Mouse (Mus musculus): Measurements from ENCODE around the gene Mrps12.
A peak's percentile ranks its signal among the peaks of the same experiment; 100 is the strongest.
"Not testable (repeated sequence)": the region's sequence is repeated elsewhere in the genome, so short reads cannot be mapped to it uniquely, and the experiment has no call there.

Mrps12 gene

DNA sequence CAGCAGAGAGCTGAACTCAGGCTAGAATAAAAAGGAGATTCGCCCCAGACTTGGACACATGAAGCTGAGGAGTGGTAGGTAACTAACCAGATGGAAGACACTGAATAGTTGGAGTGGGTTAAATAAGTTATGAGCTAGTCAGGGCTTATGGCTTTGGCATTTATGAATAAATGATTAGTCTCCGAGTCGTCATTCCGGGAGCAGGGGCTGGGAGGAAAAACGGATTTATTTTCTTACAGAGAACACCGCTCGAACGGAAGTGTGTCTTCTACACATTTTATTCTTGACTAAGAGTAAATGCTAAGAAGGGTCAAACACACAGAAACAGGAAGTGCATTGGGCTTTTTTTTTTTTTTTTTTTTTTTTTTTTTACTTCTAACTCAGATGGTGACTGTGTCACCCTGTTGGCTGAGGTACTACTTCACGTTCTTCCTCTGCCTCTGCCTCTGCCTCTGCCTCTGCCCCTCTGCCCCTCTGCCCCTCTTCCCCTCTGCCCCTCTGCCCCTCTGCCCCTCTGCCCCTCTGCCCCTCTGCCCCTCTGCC, 38.9 kb downstream of the Mrps12 start:
- no peak for DNase-seq

DNA sequence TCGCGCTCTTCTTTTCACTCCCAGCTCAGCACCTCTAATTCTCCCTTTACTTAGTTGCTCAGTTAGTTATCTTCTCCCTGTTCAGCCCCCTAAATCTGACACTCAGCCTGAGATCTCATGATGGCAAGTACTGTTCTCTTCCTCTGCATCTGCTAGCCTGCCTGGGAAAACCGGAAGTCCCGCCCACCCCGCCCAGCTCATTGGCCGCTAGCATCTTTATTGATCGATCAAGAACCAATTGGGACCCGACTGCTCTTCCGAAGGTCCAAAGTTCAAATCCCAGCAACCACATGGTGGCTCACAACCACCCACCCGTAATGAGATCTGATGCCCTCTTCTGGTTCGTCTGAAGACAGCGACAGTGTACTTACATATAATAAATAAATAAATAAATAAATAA, 40.3 kb downstream of the Mrps12 start:
- not testable (repeated sequence) for DNase-seq

DNA sequence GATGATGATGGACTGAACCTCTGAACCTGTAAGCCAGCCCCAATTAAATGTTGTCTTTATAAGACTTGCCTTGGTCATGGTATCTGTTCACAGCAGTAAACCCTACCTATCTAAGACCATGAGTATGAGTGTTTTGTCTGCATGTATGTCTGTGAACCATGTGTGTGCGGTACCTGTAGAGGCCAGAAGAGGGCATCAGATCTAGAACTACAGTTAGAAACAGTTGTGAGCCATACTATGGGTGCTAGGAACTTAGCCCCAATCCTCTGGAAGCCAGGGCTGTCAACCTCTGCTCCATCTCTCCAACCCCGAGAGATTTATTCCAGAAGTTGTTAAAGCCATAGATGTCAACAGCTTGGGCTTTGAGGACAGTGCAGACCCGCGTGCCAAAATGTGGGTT, 41.4 kb downstream of the Mrps12 start:
- DNase-seq: no peak

DNA sequence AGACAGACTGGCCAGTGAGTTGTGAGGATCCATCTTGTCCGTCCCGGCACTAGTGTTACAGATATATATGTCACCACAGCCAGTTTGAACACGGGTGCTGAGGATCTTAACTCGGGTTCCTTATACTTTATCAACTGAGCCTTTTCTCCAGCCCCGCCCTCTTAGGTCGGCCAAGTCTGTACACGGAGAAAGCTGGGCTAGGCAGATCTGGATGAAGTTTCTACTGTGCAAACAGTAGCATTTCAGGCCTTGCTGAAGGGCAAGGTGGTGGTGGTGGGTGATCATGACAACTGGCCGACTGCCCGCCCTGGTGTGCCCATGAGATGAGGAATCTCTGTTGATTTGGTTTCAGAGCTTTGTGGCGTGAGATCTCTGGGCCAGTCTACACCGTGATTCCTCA, 44.3 kb downstream of the Mrps12 start:
- no peak for DNase-seq

DNA sequence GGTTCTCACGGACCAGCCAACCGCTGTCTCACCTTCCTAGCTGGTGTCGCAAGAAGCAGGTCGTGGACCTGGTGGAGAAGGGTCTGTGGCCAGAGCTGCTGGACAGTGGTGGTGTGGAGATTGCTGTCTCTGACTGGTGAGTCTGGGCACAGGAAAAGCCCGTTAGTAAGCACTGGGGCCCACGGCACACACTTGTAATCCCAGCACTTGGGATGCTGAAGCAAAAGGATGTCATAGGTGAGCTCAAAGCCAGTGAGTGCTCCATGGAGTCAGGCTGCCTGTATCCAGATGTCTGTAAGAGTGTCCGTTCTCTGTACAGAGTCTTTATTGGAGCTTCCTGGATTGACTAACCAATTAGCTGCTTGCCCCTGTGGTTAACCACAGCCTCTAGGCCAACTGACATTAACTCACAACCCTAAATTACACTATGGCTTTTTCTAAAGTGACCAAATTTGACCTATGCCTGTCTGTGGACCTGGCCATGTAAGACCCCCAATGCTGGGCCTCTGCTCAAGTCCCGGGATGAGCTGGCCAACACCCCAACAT, 46.6 kb downstream of the Mrps12 start:
- no peak for DNase-seq

DNA sequence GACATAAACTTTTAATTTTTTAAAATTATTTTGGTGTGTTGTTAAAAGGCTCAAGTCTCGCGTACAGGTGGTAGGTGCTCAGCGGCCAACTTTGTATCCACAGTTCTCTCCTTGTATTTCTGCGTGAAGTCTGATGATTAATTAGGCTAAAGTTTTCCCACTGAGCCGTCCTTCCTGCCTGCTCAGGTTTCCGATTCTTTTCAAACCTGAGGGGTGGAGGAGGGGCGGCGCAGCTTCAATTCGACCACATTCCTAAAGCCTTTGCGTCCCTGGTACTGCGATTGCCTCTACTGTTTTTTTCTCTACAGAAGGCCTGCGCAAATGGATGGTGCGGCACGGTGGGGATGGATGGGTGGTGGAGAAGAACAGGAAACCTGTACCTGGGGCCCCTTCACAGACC, 47.2 kb downstream of the Mrps12 start:
- DNase-seq: peak in 1 of 2 experiments; percentile 5

DNA sequence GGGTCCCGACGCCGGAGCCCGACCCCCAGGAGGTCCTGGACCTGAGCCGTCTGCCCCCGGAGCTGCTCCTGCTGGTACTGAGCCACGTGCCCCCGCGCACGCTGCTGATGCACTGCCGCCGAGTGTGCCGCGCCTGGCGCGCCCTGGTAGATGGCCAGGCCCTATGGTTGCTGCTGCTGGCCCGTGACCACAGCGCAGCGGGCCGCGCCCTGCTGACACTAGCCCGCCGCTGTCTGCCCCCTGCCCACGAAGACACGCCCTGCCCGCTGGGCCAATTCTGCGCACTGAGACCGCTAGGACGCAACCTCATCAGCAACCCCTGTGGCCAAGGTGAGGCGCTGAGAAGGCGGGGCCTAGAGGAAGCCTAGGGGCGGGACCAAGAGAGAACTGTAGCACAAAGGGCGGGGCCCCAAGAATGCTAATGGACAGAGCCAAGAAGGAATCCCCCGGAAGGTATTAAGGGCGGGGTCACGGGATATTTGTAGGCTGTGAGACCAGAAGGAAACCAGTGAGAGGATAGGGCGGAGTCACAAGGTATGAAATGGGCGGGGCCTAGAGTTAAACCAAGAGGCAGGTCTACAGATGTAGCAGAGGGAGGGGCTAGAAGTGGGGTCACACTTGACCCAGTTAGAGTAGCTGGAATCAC, 48.2 kb downstream of the Mrps12 start:
- peak; percentile 88 to 90 for DNase-seq

DNA sequence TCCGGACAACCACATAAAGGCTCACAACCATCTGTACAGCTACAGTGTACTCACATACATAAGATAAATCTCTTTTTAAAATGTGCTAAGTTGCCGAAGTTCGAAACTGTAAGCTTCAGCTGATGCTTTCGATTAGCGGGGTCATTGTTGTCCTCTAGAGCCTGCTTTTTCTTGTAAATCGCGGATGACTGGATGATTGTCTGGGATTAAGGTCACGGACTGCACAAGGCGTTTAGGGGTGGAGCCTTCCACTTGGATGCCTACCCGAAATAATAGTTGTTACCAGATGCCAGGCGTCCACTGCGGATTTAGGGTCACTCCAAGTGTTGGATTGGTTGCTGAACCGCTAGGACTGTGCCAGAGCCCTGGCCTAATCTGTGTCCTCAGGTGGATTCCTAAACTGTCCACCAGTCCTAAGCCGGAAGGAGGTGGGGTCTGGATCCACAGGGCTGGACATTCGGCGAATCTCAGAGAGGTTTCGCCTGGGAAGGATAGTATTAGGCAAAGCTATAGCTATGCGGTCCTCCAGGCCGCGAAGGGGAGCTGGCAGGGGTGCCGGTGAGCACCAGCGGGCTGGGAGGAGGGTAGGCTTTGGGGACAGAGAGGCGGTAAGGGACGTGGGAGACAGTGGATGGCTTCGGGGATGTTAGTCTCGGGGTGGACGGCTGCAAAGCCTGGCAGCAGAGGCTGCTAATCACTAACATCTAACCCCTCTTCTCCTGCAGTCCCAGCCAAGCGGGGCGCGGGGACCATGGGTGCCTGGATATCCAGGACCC, 48.9 kb downstream of the Mrps12 start, which contains the start of gene Fbxo27:
Gene Fbxo27, plus strand, starts transcription at position 305 of the 776 bp plus-strand sequence.
- peak; percentile 17 to 48 for DNase-seq

DNA sequence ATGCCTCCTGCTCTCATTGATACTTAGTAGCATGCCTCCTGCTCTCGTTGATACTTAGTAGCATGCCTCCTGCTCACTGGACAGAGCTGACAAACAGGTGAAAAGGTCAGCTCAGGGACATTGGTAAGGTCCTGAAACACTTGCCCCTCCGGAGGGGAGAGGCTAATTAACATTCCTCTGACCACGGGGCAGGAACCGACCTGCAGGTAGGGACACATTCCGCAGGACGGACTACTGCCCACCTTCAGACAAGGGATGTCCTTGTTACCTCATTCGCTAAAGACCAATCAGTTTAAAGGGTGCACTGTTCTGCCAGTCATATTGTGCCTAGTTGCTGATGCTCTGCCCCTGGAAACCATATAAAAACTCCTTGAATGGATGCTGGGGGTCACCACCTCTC, 50.5 kb downstream of the Mrps12 start:
- DNase-seq: no peak

Measured in lung, postnatal 4 days (tissue).